Mouse (Mus musculus) olfactory bulb, adult 2 months (tissue): ENCODE data around the gene B3galnt2. TPM values are rescaled to one million over a fixed set of nuclear protein-coding genes. Genes with fewer than 3 reads are reported as not detected.
"Not testable (repeated sequence)": the region's sequence is repeated elsewhere in the genome, so short reads cannot be mapped to it uniquely, and the experiment has no call there.

Source experiments
- H3K27ac ChIP-seq: fragments of 200-500 bp; 2 replicates; pipeline ENCODE4 v1.5.1; 2012; ENCODE audit warnings: low read depth, low read length; ENCODE audit not compliant: insufficient read depth
- H3K4me1 ChIP-seq: fragments of 200-500 bp; 2 replicates; pipeline ENCODE4 v1.6.1; 2012; ENCODE audit warnings: low read length; ENCODE audit not compliant: control insufficient read depth, insufficient read depth
- H3K4me3 ChIP-seq: fragments of 200-500 bp; 2 replicates; pipeline ENCODE4 v1.5.1; 2012; ENCODE audit warnings: mild to moderate bottlenecking, low read depth, low read length, moderate library complexity; ENCODE audit not compliant: insufficient read depth
- CTCF ChIP-seq: fragments of 200-500 bp; IDR thresholded peaks from 2 replicates; pipeline ENCODE4 v1.5.1; 2012; ENCODE audit warnings: low read depth, mild to moderate bottlenecking, low read length, moderate library complexity; ENCODE audit not compliant: insufficient read depth
- POLR2A ChIP-seq: fragments of 200-500 bp; IDR thresholded peaks from 2 replicates; pipeline ENCODE4 v1.6.1; 2012; ENCODE audit warnings: mild to moderate bottlenecking, low read depth, low read length, moderate library complexity; ENCODE audit not compliant: insufficient read depth
- WGBS: fragments of 180-500 bp; shearing (Covaris S2); methylation state at CpG from one replicate; pipeline ENCODE4 v1.1.7; 2018; 5-methylcytosine and 5-hydroxymethylcytosine counted together
- polyA plus RNA-seq: library from polyadenylated mRNA; stranded (reverse); fragments of >200 nt; gene quantifications from 2 replicates; pipeline ENCODE4 v1.2.4, GENCODE M21; 2012; ENCODE audit warnings: low replicate concordance; ENCODE audit not compliant: missing spikeins, insufficient read depth, insufficient read length

B3galnt2 gene
- polyA plus RNA-seq, 1 experiment: not detected

GRCm38 (mm10) chr13:14025554-14025953 lies 71.3 kb downstream of the B3galnt2 start:
- WGBS: 93% methylated on average over 6 of the region's 6 CpGs
- TF ChIP-seq POLR2A (no peak), CTCF (no peak)
- no peaks in the 10 kb centered on the region for H3K4me1 ChIP-seq

GRCm38 (mm10) chr13:14026154-14026820 lies 72.0 kb downstream of the B3galnt2 start:
- TF ChIP-seq CTCF: no peak
- Histone ChIP-seq H3K27ac (no peak overlapping the region), H3K4me1 (no peaks in the 10 kb centered on the region), H3K4me3 (no peak overlapping the region)
- WGBS: 98% methylated on average over 6 of the region's 6 CpGs

More at GRCm38 (mm10) chr13:14025554-14025953, 71.3 kb downstream of the B3galnt2 start:
- no peak overlapping the region for H3K4me3 ChIP-seq
- H3K27ac ChIP-seq: no peak overlapping the region

- Histone ChIP-seq H3K4me3 (no peak overlapping the region), H3K27ac (no peak overlapping the region), H3K4me1 (no peaks in the 10 kb centered on the region)
- 91% methylated on average over 5 of the region's 5 CpGs for WGBS
- no peak for TF ChIP-seq POLR2A
- TF ChIP-seq CTCF: no peak
Measured at GRCm38 (mm10) chr13:14033309-14034072, 79.2 kb downstream of the B3galnt2 start.

- no peak for TF ChIP-seq CTCF
- no peak for TF ChIP-seq POLR2A
- Histone ChIP-seq H3K4me3 (no peak overlapping the region), H3K27ac (no peak overlapping the region), H3K4me1 (no peaks in the 10 kb centered on the region)
Measured at GRCm38 (mm10) chr13:14034073-14034348, 79.7 kb downstream of the B3galnt2 start.

GRCm38 (mm10) chr13:14035352-14035751 lies 81.1 kb downstream of the B3galnt2 start:
- H3K27ac ChIP-seq, H3K4me1 ChIP-seq, H3K4me3 ChIP-seq: not testable (repeated sequence)
- 89% methylated on average over 3 of the region's 3 CpGs for WGBS

- H3K4me3 ChIP-seq: no peak overlapping the region
- 78% methylated on average over 11 of the region's 11 CpGs for WGBS
- peaks cover 3% of the 10 kb centered on the region for H3K4me1 ChIP-seq
- H3K27ac ChIP-seq: no peak overlapping the region
- TF ChIP-seq CTCF: no peak
- no peak for TF ChIP-seq POLR2A
Measured at GRCm38 (mm10) chr13:14035875-14036630, 81.8 kb downstream of the B3galnt2 start.

GRCm38 (mm10) chr13:14038911-14039291 lies 84.6 kb downstream of the B3galnt2 start:
- Histone ChIP-seq H3K4me1 (peaks cover 3% of the 10 kb centered on the region), H3K27ac (no peak overlapping the region), H3K4me3 (peak overlapping the region; percentile 78)
- TF ChIP-seq CTCF: no peak
- TF ChIP-seq POLR2A: no peak
- WGBS: 3% methylated on average over 8 of the region's 8 CpGs

- Histone ChIP-seq H3K4me1 (peaks cover 3% of the 10 kb centered on the region), H3K4me3 (peak within 1 kb of the TSS; percentile 78), H3K27ac (peak within 1 kb of the TSS; percentile 93)
- TF ChIP-seq CTCF: no peak
- peak; percentile 38; the same call in 1 of the 2 replicates for TF ChIP-seq POLR2A
- WGBS: under 1% methylated on average over 35 of the region's 35 CpGs
Measured at GRCm38 (mm10) chr13:14039292-14039965, 85.2 kb downstream of the B3galnt2 start, which contains the start of gene Tbce. Tbce (minus strand) TSS chr13:14039638.

GRCm38 (mm10) chr13:14040186-14040585 lies 85.9 kb downstream of the B3galnt2 start:
- Histone ChIP-seq H3K4me3 (no peak overlapping the region), H3K27ac (no peak overlapping the region), H3K4me1 (peaks cover 3% of the 10 kb centered on the region)
- WGBS: 14% methylated on average over 5 of the region's 5 CpGs
- TF ChIP-seq CTCF (no peak), POLR2A (no peak)
